In the genomic region with DNA sequence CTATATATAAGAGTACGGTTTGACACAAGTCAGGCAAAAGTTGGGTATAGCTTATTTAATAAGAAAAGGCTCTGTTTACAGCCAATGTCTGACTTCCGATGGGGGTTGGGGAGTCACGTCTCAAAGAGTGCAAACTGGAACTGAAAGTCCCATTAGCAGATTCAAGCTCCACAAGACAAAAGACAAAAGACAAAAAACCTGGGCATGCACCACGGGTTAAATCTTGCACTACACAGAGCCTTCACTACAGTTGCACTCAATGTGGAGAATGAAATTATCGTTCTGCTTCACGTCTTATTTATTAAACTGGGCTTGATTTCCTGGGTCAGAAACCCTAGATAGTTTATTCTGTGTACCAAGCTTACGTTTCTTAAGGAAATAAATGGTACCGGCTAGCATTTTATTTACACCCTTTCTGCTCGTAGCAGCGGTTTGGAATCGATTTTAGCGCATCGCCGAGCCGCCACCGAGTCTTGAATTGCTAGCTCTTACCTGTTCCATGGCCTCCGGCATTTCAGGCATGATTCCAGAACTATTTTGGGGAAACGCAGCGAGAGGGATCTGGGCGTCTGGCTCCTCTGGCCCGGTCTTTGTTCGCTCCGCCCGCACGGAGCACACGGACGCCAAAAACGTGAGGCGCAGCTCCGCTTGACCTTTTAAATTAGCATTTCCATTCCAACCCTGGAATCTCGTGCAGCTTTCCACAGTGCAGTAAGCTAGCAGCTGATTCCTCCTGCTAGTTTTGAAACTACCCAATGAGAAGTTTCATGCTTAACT, we compare ENCODE assay signal across 8 mouse cellular contexts. TPM values are rescaled to one million over a fixed set of nuclear protein-coding genes. Genes with fewer than 3 reads are reported as not detected.
DNase-seq lines count a peak whose midpoint lies in the region; ATAC-seq and TF ChIP-seq lines count a peak whose summit lies in the region.

No protein-coding gene starts in this region.

- H3K4me2 ChIP-seq in embryonic facial prominence, embryonic 13.5 days = peak overlapping the region; percentile 83
- peak overlapping the region; percentile 77 for H3K4me2 ChIP-seq in heart, embryonic 11.5 days
- H3K4me2 ChIP-seq in kidney, embryonic 15.5 days = peak overlapping the region; percentile 88
- H3K4me2 ChIP-seq in liver, embryonic 13.5 days = peak overlapping the region; percentile 92
- peak overlapping the region; percentile 76 for H3K4me2 ChIP-seq in neural tube, embryonic 11.5 days (ENCODE audit: low read depth)
- peak overlapping the region; percentile 82 for H3K4me2 ChIP-seq in stomach, postnatal 0 days (replicated peaks; ENCODE audit: low read depth)

- H3K4me3 ChIP-seq in C2C12 (ENCODE audit: insufficient read depth, poor library complexity, severe bottlenecking) = peak overlapping the region; percentile 37
- peak overlapping the region; percentile 87 for H3K4me3 ChIP-seq in embryonic facial prominence, embryonic 13.5 days
- peak overlapping the region; percentile 89 for H3K4me3 ChIP-seq in heart, embryonic 11.5 days (ENCODE audit: low read depth, low read length)
- H3K4me3 ChIP-seq in kidney, embryonic 15.5 days (replicated peaks) = peak overlapping the region; percentile 68
- H3K4me3 ChIP-seq in liver, embryonic 13.5 days (replicated peaks) = peak overlapping the region; percentile 74
- peak overlapping the region; percentile 84 for H3K4me3 ChIP-seq in neural tube, embryonic 11.5 days (ENCODE audit: low read depth, low read length)
- peak overlapping the region; percentile 91 for H3K4me3 ChIP-seq in stomach, postnatal 0 days (ENCODE audit: low read depth, low read length)

- no peak for TF ChIP-seq CTCF in C2C12 (IDR thresholded peaks at IDR 0.05; ENCODE audit: control insufficient read depth, insufficient read depth, insufficient read length)
- TF ChIP-seq CTCF in stomach, postnatal 0 days (IDR thresholded peaks at IDR 0.05; ENCODE audit: low read depth) = no peak

- H3K79me2 ChIP-seq in C2C12 (ENCODE audit: control insufficient read depth, insufficient read depth) = peaks cover 37% of the 10 kb centered on the region

- H3K9ac ChIP-seq in embryonic facial prominence, embryonic 13.5 days = peak overlapping the region; percentile 69
- H3K9ac ChIP-seq in heart, embryonic 11.5 days (ENCODE audit: low read depth, low read length) = peak overlapping the region; percentile 92
- H3K9ac ChIP-seq in kidney, embryonic 15.5 days = peak overlapping the region; percentile 60
- peak overlapping the region; percentile 76 for H3K9ac ChIP-seq in liver, embryonic 13.5 days
- peak overlapping the region; percentile 82 for H3K9ac ChIP-seq in neural tube, embryonic 11.5 days (ENCODE audit: low read length)
- H3K9ac ChIP-seq in stomach, postnatal 0 days (ENCODE audit: low read length) = peak overlapping the region; percentile 67

- peaks cover 25% of the 10 kb centered on the region for H3K79me3 ChIP-seq in C2C12 (ENCODE audit: low read depth)

- peak; percentile 53; the same call in 1 of the 2 replicates for ATAC-seq in embryonic facial prominence, embryonic 13.5 days (ENCODE audit: insufficient number of reproducible peaks, insufficient read depth, low FRiP score, low TSS enrichment, low read depth)
- 0 out of 2 replicates have a peak, but pooled peaks have one; percentile 33 for ATAC-seq in heart, embryonic 11.5 days (replicated peaks; ENCODE audit: insufficient number of reproducible peaks, low FRiP score, low TSS enrichment)
- peak; percentile 41 for ATAC-seq in kidney, embryonic 15.5 days (replicated peaks; ENCODE audit: low FRiP score)
- no peak for ATAC-seq in liver, embryonic 13.5 days (ENCODE audit: low read depth)
- ATAC-seq in neural tube, embryonic 11.5 days (ENCODE audit: insufficient read depth, low FRiP score, low TSS enrichment) = peak; percentile 78
- ATAC-seq in stomach, postnatal 0 days (ENCODE audit: low FRiP score, low TSS enrichment) = peak; percentile 27

- H3K36me3 ChIP-seq in C2C12 (ENCODE audit: control insufficient read depth, insufficient read depth) = no peaks in the 10 kb centered on the region
- H3K36me3 ChIP-seq in embryonic facial prominence, embryonic 13.5 days = no peaks in the 10 kb centered on the region
- H3K36me3 ChIP-seq in heart, embryonic 11.5 days (ENCODE audit: control insufficient read depth, insufficient read depth, low read length) = no peaks in the 10 kb centered on the region; the same call in 1 of the 2 replicates
- no peaks in the 10 kb centered on the region for H3K36me3 ChIP-seq in kidney, embryonic 15.5 days
- H3K36me3 ChIP-seq in liver, embryonic 13.5 days = no peaks in the 10 kb centered on the region
- no peaks in the 10 kb centered on the region for H3K36me3 ChIP-seq in neural tube, embryonic 11.5 days (ENCODE audit: control insufficient read depth, insufficient read depth, low read length)
- H3K36me3 ChIP-seq in stomach, postnatal 0 days (ENCODE audit: control insufficient read depth, insufficient read depth, low read length) = no peaks in the 10 kb centered on the region

- no peaks in the 10 kb centered on the region for H3K9me3 ChIP-seq in embryonic facial prominence, embryonic 13.5 days
- no peaks in the 10 kb centered on the region for H3K9me3 ChIP-seq in heart, embryonic 11.5 days (replicated peaks; ENCODE audit: control insufficient read depth, low read length)
- no peaks in the 10 kb centered on the region for H3K9me3 ChIP-seq in kidney, embryonic 15.5 days (replicated peaks)
- no peaks in the 10 kb centered on the region for H3K9me3 ChIP-seq in liver, embryonic 13.5 days (replicated peaks)
- no peaks in the 10 kb centered on the region for H3K9me3 ChIP-seq in neural tube, embryonic 11.5 days (ENCODE audit: control insufficient read depth, low read length)
- no peaks in the 10 kb centered on the region for H3K9me3 ChIP-seq in stomach, postnatal 0 days (ENCODE audit: control insufficient read depth, low read length)

- peak overlapping the region; percentile 63 for H3ac ChIP-seq in C2C12 (ENCODE audit: control insufficient read depth, insufficient read length, low read depth)

- peaks cover 23% of the 10 kb centered on the region for H3K4me1 ChIP-seq in embryonic facial prominence, embryonic 13.5 days
- H3K4me1 ChIP-seq in heart, embryonic 11.5 days (ENCODE audit: control insufficient read depth, insufficient read depth, low read length) = peaks cover 19% of the 10 kb centered on the region
- H3K4me1 ChIP-seq in kidney, embryonic 15.5 days = peaks cover 25% of the 10 kb centered on the region
- H3K4me1 ChIP-seq in liver, embryonic 13.5 days (replicated peaks) = peaks cover 33% of the 10 kb centered on the region
- H3K4me1 ChIP-seq in neural tube, embryonic 11.5 days (ENCODE audit: control insufficient read depth, insufficient read depth, low read length) = peaks cover 7% of the 10 kb centered on the region; the same call in 1 of the 2 replicates
- 0 out of 2 replicates have a peak, but pooled peaks cover 5% of the 10 kb centered on the region for H3K4me1 ChIP-seq in stomach, postnatal 0 days (replicated peaks; ENCODE audit: control insufficient read depth, insufficient read depth)

- H3K27ac ChIP-seq in embryonic facial prominence, embryonic 13.5 days = peak overlapping the region; percentile 96
- peak overlapping the region; percentile 93 for H3K27ac ChIP-seq in heart, embryonic 11.5 days (ENCODE audit: low read depth, low read length)
- H3K27ac ChIP-seq in kidney, embryonic 15.5 days = peak overlapping the region; percentile 98
- H3K27ac ChIP-seq in liver, embryonic 13.5 days = peak overlapping the region; percentile 96
- H3K27ac ChIP-seq in neural tube, embryonic 11.5 days (ENCODE audit: low read depth, low read length) = peak overlapping the region; percentile 88
- peak overlapping the region; percentile 98 for H3K27ac ChIP-seq in stomach, postnatal 0 days (replicated peaks)

- DNase-seq in adrenal gland, postnatal 36 days = peak; percentile 72 to 78
- DNase-seq in liver, embryonic 13.5 days = peak; percentile 48
- DNase-seq in neural tube, embryonic 11.5 days (ENCODE audit: low spot score) = peak; percentile 82
- DNase-seq in stomach, postnatal 0 days (ENCODE audit: low spot score) = peak; percentile 69

- no peaks in the 10 kb centered on the region for H3K27me3 ChIP-seq in C2C12 (ENCODE audit: control insufficient read depth, insufficient read depth, insufficient read length)
- no peaks in the 10 kb centered on the region for H3K27me3 ChIP-seq in embryonic facial prominence, embryonic 13.5 days
- H3K27me3 ChIP-seq in heart, embryonic 11.5 days (ENCODE audit: control insufficient read depth, insufficient read depth, low read length) = no peaks in the 10 kb centered on the region
- no peaks in the 10 kb centered on the region for H3K27me3 ChIP-seq in kidney, embryonic 15.5 days
- no peaks in the 10 kb centered on the region for H3K27me3 ChIP-seq in liver, embryonic 13.5 days
- H3K27me3 ChIP-seq in neural tube, embryonic 11.5 days (ENCODE audit: control insufficient read depth, insufficient read depth, low read length) = no peaks in the 10 kb centered on the region
- H3K27me3 ChIP-seq in stomach, postnatal 0 days (ENCODE audit: control insufficient read depth, insufficient read depth, low read length) = no peaks in the 10 kb centered on the region

- WGBS in embryonic facial prominence, embryonic 13.5 days = under 1% methylated on average over 31 of the region's 31 CpGs
- under 1% methylated on average over 31 of the region's 31 CpGs for WGBS in heart, embryonic 11.5 days (ENCODE audit: insufficient replicate concordance)
- WGBS in kidney, embryonic 15.5 days = under 1% methylated on average over 31 of the region's 31 CpGs
- WGBS in liver, embryonic 13.5 days (ENCODE audit: insufficient replicate concordance) = under 1% methylated on average over 31 of the region's 31 CpGs
- under 1% methylated on average over 31 of the region's 31 CpGs for WGBS in neural tube, embryonic 11.5 days
- WGBS in stomach, postnatal 0 days = under 1% methylated on average over 31 of the region's 31 CpGs

- no peak for TF ChIP-seq EP300 in stomach, postnatal 0 days (optimal IDR thresholded peaks at IDR 0.05)

RNA-seq across cellular contexts. Expression of a gene that starts 0.5 kb away (rescaled TPM):
- 30.4 TPM for polyA plus RNA-seq in C2C12 (2012; fragmentation: generic; extraction: Trizol)
- total RNA-seq in adrenal gland, postnatal 36 days (2021) = 10 to 100 TPM; 77.8 to 98.7 TPM
- 90.4 and 109 TPM in 2 replicates for polyA plus RNA-seq in embryonic facial prominence, embryonic 13.5 days (2015; fragmentation: Nextera tagmentation; extraction: Ambion mirVana)
- polyA plus RNA-seq in heart, embryonic 11.5 days (2014; fragmentation: Nextera tagmentation; extraction: Ambion mirVana) = 105 and 125 TPM in 2 replicates
- 106 and 109 TPM in 2 replicates for polyA plus RNA-seq in kidney, embryonic 15.5 days (2015; fragmentation: Nextera tagmentation; extraction: Ambion mirVana)
- polyA plus RNA-seq in liver, embryonic 13.5 days (2015; fragmentation: Nextera tagmentation; extraction: Ambion mirVana) = 61.3 and 72.7 TPM in 2 replicates
- 97.5 and 99.5 TPM in 2 replicates for polyA plus RNA-seq in neural tube, embryonic 11.5 days (2014; fragmentation: Nextera tagmentation; extraction: Ambion mirVana)
- 87.4 and 87.9 TPM in 2 replicates for polyA plus RNA-seq in stomach, postnatal 0 days (2015; fragmentation: Nextera tagmentation; extraction: Ambion mirVana)

RNA-seq across cellular contexts. Expression of a gene that starts 38.7 kb away (rescaled TPM):
- polyA plus RNA-seq in C2C12 (2012; fragmentation: generic; extraction: Trizol) = 14.4 TPM
- 1 to 10 TPM; 2.4 to 2.5 TPM for total RNA-seq in adrenal gland, postnatal 36 days (2021)
- 49.7 and 52.0 TPM in 2 replicates for polyA plus RNA-seq in embryonic facial prominence, embryonic 13.5 days (2015; fragmentation: Nextera tagmentation; extraction: Ambion mirVana)
- polyA plus RNA-seq in heart, embryonic 11.5 days (2014; fragmentation: Nextera tagmentation; extraction: Ambion mirVana) = 60.1 and 63.6 TPM in 2 replicates
- polyA plus RNA-seq in kidney, embryonic 15.5 days (2015; fragmentation: Nextera tagmentation; extraction: Ambion mirVana) = 48.2 and 48.4 TPM in 2 replicates
- polyA plus RNA-seq in liver, embryonic 13.5 days (2015; fragmentation: Nextera tagmentation; extraction: Ambion mirVana) = 65.0 and 82.1 TPM in 2 replicates
- polyA plus RNA-seq in neural tube, embryonic 11.5 days (2014; fragmentation: Nextera tagmentation; extraction: Ambion mirVana) = 54.1 and 54.4 TPM in 2 replicates
- polyA plus RNA-seq in stomach, postnatal 0 days (2015; fragmentation: Nextera tagmentation; extraction: Ambion mirVana) = 7.9 and 11.5 TPM in 2 replicates

RNA-seq across cellular contexts. Expression of a gene that starts 39.0 kb away (rescaled TPM):
- polyA plus RNA-seq in C2C12 (2012; fragmentation: generic; extraction: Trizol) = 64.2 TPM
- total RNA-seq in adrenal gland, postnatal 36 days (2021) = 10 to 100 TPM; 28.7 to 34.3 TPM
- 161 and 175 TPM in 2 replicates for polyA plus RNA-seq in embryonic facial prominence, embryonic 13.5 days (2015; fragmentation: Nextera tagmentation; extraction: Ambion mirVana)
- polyA plus RNA-seq in heart, embryonic 11.5 days (2014; fragmentation: Nextera tagmentation; extraction: Ambion mirVana) = 129 and 130 TPM in 2 replicates
- polyA plus RNA-seq in kidney, embryonic 15.5 days (2015; fragmentation: Nextera tagmentation; extraction: Ambion mirVana) = 165 and 178 TPM in 2 replicates
- polyA plus RNA-seq in liver, embryonic 13.5 days (2015; fragmentation: Nextera tagmentation; extraction: Ambion mirVana) = 113 and 135 TPM in 2 replicates
- 166 and 171 TPM in 2 replicates for polyA plus RNA-seq in neural tube, embryonic 11.5 days (2014; fragmentation: Nextera tagmentation; extraction: Ambion mirVana)
- polyA plus RNA-seq in stomach, postnatal 0 days (2015; fragmentation: Nextera tagmentation; extraction: Ambion mirVana) = 79.8 and 83.1 TPM in 2 replicates

Comparison
In these comparisons a context has a peak if more than half of its experiments do, and no peak if none do; other contexts are left out.
1. H3K4me3 ChIP-seq: peak in every context shown above with its lines; median percentile 91 in stomach, postnatal 0 days; 89 in heart, embryonic 11.5 days; 87 in embryonic facial prominence, embryonic 13.5 days; 84 in neural tube, embryonic 11.5 days; 74 in liver, embryonic 13.5 days; 68 in kidney, embryonic 15.5 days; 37 in C2C12.